Mouse (Mus musculus) adrenal gland, postnatal 36 days (tissue): Measurements from ENCODE around the gene Endog. TPM values are rescaled to one million over a fixed set of nuclear protein-coding genes. Genes with fewer than 3 reads are reported as not detected.
"Not testable (repeated sequence)": the region's sequence is repeated elsewhere in the genome, so short reads cannot be mapped to it uniquely, and the experiment has no call there.

Experiments used
- DNase-seq, 2 experiments: peaks; one replicate each; pipeline ENCODE4 v3.0.0; 2021; ENCODE audit warnings: mixed read lengths in 1 of 2
- total RNA-seq, 2 experiments: library from RNA; stranded (reverse); gene quantifications; 2 replicates each; pipeline ENCODE4 v1.2.3; 2021

The Endog gene
- total RNA-seq, 2 experiments from 2014 or later = 33.0 to 44.2 TPM

- DNase-seq = no peak
Observed at GRCm38 (mm10) chr2:30164340-30164932, 6.9 kb upstream of the Endog start.

- DNase-seq = no peak
Observed at GRCm38 (mm10) chr2:30166677-30167076, 4.6 kb upstream of the Endog start.

DNA sequence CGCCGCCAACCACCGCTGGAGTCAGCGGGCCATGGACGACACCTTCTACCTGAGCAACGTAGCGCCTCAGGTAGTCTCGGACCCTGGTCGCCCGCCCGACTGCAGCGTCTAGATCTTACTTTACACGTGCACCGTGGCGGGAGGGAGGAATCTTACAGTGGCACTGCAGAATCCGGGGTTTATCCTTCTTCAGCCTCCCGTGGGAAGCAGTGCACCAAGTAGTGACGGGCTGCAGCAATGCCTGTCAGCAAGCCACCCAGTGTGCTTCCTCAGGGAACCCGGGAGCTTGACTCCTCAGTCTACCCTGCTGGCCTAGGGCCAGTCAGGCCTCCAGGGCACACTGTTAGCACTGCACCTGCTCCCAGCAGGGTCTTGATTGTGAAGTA lies 697 bp downstream of the Endog start:
- DNase-seq = peak; percentile 24 to 43

- DNase-seq = peak in 1 of 2 experiments; percentile 32
Observed at GRCm38 (mm10) chr2:30173541-30174240, 2.4 kb downstream of the Endog start.

DNA sequence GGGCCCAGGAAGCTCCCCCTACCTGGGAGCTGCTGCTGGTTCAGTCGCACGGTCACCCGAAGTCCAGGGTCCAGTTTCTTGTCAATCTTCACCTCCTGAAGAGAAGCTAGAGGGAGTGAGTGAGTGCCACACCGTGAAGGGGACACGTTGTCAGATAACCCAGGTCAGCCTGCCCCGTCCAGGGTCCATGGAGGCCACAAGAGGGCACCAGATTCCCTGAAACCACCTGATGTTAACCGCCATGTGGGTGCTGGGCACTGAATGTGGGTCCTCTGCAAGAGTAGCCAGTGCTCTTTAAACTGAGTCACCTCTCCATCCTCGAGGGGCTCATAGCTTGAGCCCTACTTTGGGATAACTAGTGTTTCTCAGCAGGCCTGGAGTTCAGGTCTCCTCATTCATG lies 4.6 kb downstream of the Endog start:
- DNase-seq = no peak

DNA sequence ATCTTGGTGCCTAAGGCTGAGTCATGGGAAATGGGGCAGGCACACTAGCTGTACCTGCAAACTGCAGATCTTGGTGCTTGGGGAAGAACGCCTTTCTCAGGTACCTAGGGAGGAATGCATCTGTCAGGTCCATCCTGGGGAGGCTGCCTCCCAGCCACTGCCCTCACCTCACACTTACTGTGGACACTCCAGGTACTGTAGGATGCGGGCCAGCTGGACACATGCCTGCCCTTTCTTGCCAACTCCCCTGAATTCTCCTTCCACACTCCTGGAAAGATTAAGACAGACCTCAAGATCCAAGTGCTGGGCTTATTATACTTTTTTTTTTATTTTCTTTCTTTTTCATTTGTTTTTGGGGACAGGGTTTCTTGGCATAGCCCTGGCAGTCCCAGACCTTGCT lies 5.3 kb downstream of the Endog start:
- DNase-seq = no peak

DNA sequence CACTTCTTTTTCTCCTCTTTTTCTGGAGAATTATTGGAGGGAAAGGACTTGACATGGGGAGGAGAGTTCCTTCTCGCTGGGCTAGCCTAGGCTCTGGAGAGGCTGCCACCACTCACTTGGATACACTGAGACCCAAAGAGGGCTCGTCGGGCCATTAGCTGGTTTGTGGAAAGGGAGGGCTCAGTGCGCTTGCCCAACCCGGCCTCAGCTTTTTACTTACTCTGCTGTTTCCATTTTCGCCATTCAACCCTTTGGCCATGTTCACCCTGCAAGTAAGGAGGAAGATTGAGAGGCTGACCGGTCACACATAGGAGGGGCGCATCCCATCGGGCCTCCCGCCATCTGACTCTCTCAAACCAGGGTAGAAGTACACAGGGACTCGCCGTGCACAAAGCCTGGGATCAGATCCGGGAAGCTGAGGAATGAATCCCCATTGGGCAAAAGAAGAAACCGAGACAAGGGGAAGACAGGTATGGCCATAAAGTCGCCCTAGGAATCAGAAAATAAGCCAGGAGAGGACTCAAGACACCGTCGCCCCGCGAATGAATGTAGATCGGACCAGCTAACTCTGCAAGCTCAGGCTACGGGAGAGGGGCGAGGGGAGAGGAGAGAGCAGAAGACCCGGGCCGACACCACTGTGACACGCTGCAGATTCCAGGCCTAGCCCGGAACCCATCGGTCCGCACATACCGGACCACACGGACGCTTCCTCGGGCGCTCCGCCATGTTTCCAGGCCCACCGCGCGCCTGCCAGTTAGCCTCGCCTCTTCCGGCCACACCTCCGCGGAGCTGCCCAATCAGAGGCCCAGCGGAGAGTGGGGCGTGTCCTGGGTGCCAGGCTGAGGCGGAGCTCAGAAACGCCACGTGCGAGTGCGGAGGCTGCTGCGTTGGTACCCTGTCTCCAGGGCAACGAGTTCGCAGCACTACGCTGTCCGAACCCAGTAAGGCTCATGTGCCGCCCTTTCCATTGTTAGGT lies 6.7 kb downstream of the Endog start, which contains the start of gene Spout1:
Spout1 (minus strand) TSS at position 760 of the 976 bp plus-strand sequence.
- DNase-seq = peak; percentile 97 to 98

DNA sequence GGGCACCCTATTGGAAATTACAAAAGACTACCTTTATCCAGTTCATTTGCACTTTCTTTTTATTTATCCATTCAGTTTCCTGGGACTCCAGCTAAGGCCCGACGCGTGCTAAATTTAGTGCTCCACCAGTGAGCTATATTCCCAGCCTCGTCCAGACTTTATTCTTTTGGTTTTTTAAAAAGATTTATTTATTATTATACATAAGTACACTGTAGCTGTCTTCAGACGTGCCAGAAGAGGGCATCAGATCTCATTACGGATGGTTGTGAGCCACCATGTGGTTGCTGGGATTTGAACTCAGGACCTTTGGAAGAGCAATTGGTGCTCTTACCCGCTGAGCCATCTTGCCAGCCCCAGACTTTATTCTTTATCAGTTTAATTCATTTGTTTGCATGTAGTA lies 7.4 kb downstream of the Endog start:
- not testable (repeated sequence) for DNase-seq

GRCm38 (mm10) chr2:30182424-30182823 lies 11.1 kb downstream of the Endog start:
- no peak for DNase-seq

- no peak for DNase-seq
Observed at GRCm38 (mm10) chr2:30183721-30184120, 12.4 kb downstream of the Endog start.

- DNase-seq = no peak
Observed at GRCm38 (mm10) chr2:30185276-30185675, 14.0 kb downstream of the Endog start.

DNA sequence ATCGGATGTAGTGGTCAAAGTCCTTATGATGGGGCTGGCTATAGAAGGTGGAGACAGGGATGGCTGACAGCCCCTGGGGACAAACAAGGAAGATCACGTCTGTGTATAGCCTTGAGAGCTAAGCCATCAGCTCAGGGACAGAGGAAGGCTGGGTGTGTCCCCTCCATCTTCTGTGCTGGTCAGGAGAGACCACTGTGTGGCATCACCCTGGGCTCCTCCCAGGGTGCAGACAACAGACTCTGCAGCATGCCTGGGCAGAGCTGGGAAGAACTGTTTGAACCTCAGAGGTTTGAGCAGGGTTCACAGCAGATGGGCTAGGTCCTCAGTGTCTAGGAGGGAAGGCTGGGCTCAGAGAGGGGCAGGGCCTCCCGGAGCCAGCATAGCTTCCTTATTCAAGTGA lies 14.4 kb downstream of the Endog start:
- DNase-seq = no peak

- DNase-seq = no peak
Observed at GRCm38 (mm10) chr2:30191790-30192580, 20.7 kb downstream of the Endog start.

DNA sequence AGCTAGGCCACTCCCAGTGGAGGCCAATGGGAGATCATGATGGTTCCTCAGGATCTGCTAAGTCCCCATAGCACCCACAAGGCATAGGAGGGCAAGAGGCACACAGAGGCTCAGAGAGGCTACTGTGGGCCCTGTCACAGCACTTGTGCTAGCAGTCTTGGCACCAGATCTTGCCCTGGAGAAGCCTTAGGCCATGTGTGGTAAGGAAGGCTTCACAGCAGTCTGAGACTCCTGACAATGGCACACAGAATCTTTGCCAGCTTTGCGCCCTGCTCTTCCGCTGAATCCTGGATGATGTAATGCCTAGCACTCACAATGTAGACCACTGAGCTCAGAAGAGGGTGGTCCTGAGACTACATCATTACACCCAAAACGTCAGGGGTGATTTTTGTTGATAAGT lies 23.4 kb downstream of the Endog start:
- no peak for DNase-seq

- no peak for DNase-seq
Observed at GRCm38 (mm10) chr2:30198021-30198420, 26.7 kb downstream of the Endog start.

- peak; percentile 35 to 54 for DNase-seq
Observed at GRCm38 (mm10) chr2:30199984-30200383, 28.7 kb downstream of the Endog start.

- no peak for DNase-seq
Observed at GRCm38 (mm10) chr2:30200388-30200925, 29.2 kb downstream of the Endog start.

DNA sequence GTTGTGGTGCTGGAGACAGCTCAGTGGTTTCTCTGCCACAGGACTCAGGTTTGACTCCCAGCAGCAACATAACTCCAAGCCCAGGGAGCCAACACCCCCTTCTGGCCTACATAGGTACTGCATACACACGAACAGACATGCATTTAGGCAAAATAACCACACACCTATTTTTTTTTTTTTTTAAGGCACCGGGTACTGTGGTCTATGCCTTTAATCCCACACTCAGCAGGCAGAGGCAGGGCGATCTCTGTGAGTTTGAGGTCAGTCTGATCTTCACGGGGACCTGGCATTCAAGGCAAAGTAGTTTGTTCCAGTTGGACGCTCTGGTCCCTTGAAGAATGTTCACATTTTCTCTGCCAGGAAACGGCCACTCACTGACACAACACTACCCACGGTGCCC lies 32.1 kb downstream of the Endog start:
- DNase-seq = peak in 1 of 2 experiments; percentile 42

GRCm38 (mm10) chr2:30205255-30205628 lies 33.9 kb downstream of the Endog start:
- peak; percentile 32 to 35 for DNase-seq

- peak; percentile 95 to 96 for DNase-seq
Observed at GRCm38 (mm10) chr2:30205629-30206357, 34.5 kb downstream of the Endog start, which contains the start of gene Kyat1. Gene Kyat1, minus strand, starts transcription at chr2:30205847.

DNA sequence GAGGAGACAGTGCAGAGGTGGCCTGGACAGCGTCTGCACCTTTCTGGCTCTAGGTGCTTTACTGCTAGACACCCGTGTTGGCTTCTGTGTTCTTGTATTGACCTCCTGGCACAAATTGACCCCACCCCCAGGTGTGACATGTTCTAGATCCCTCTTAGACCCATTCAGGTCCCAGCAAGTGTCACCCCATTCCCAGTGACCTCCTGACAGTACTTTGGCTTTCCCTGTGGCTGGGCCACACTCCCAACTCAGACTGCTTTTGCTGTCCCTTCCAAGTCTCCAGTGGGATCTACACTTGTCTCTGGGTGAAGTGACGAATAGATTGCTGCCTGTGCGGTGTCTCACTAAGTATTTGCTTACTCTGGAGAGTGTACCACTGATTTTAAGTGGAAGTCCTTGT lies 36.1 kb downstream of the Endog start:
- no peak for DNase-seq
